Mouse (Mus musculus) forebrain, embryonic 11.5 days (tissue): ENCODE measurements around the gene Prss37. TPM values are rescaled to one million over a fixed set of nuclear protein-coding genes. Genes with fewer than 3 reads are reported as not detected.

Experiments
- ATAC-seq: fragments of 200-750 bp; cut with Nextera tagmentation; replicated peaks from 2 replicates; pipeline ENCODE4 v1.8.0; 2017; ENCODE audit warnings: moderate TSS enrichment; ENCODE audit not compliant: low FRiP score
- DNase-seq: peaks from one replicate; pipeline ENCODE4 v3.0.0-alpha.2; 2017; ENCODE audit warnings: low spot score
- H3K27ac ChIP-seq: fragments of 300-500 bp; sonication (generic); 2 replicates; pipeline ENCODE4 v1.5.1; 2014; ENCODE audit warnings: low read depth, low read length
- H3K27me3 ChIP-seq: fragments of 300-500 bp; sonication (generic); 2 replicates; pipeline ENCODE4 v1.6.1; 2014; ENCODE audit warnings: mild to moderate bottlenecking, low read length, mixed read lengths; ENCODE audit not compliant: control insufficient read depth, insufficient read depth
- H3K36me3 ChIP-seq: fragments of 300-500 bp; sonication (generic); 2 replicates; pipeline ENCODE4 v1.6.1; 2014; ENCODE audit warnings: mild to moderate bottlenecking, low read length, moderate library complexity, mixed read lengths; ENCODE audit not compliant: control insufficient read depth, insufficient read depth
- H3K4me1 ChIP-seq: fragments of 300-500 bp; sonication (generic); replicated peaks from 2 replicates; pipeline ENCODE4 v1.6.1; 2014; ENCODE audit warnings: low read length, mixed read lengths; ENCODE audit not compliant: control insufficient read depth, insufficient read depth
- H3K4me2 ChIP-seq: fragments of 300-500 bp; sonication (generic); 2 replicates; pipeline ENCODE4 v1.6.1; 2014; ENCODE audit warnings: low read depth, mild to moderate bottlenecking, low read length, moderate library complexity, mixed read lengths; ENCODE audit not compliant: severe bottlenecking
- H3K4me3 ChIP-seq: fragments of 300-500 bp; sonication (generic); 2 replicates; pipeline ENCODE4 v1.5.1; 2014; ENCODE audit warnings: low read depth, low read length
- H3K9ac ChIP-seq: fragments of 300-500 bp; sonication (generic); 2 replicates; pipeline ENCODE4 v1.6.1; 2014; ENCODE audit warnings: low read length
- H3K9me3 ChIP-seq: fragments of 300-500 bp; sonication (generic); 2 replicates; pipeline ENCODE4 v1.6.1; 2016; ENCODE audit warnings: low read length, mixed read lengths; ENCODE audit not compliant: control insufficient read depth
- WGBS: fragments of 180-500 bp; shearing (Covaris S2); extraction: QIAGEN DNeasy Blood & Tissue Kit; methylation state at CpG from one replicate; pipeline ENCODE4 v1.1.7; 2014; 5-methylcytosine and 5-hydroxymethylcytosine counted together
- polyA plus RNA-seq: library from polyadenylated mRNA; unstranded; fragments of >200 nt; fragmentation: Nextera tagmentation; extraction: Ambion mirVana; gene quantifications from 2 replicates; pipeline ENCODE4 v1.2.1, GENCODE M21; 2014

The Prss37 gene
- polyA plus RNA-seq = not detected in 2 replicates

- Histone ChIP-seq H3K27me3 (no peaks in the 10 kb centered on the region), H3K4me1 (no peaks in the 10 kb centered on the region), H3K9ac (no peak within 1 kb of the TSS), H3K9me3 (no peaks in the 10 kb centered on the region), H3K27ac (no peak within 1 kb of the TSS), H3K4me3 (no peak within 1 kb of the TSS), H3K4me2 (no peak within 1 kb of the TSS), H3K36me3 (no peaks in the 10 kb centered on the region)
- ATAC-seq (no peak), DNase-seq (no peak)
- WGBS = 79% methylated on average over 1 of the region's 1 CpGs
These were observed at the start of gene Prss37 for GRCm38 (mm10) chr6:40519408-40519807. Gene Prss37, minus strand, starts transcription at chr6:40519508.

GRCm38 (mm10) chr6:40554950-40555349 is 35.6 kb upstream of the Prss37 start, which contains the start of gene Olfr461:
Gene Olfr461, minus strand, starts transcription at chr6:40555050.
- no peaks in the 10 kb centered on the region for H3K9me3 ChIP-seq
- no peaks in the 10 kb centered on the region for H3K4me1 ChIP-seq
- H3K4me2 ChIP-seq = no peak within 1 kb of the TSS
- DNase-seq (no peak), ATAC-seq (no peak)
- H3K9ac ChIP-seq = no peak within 1 kb of the TSS
- WGBS = 81% methylated on average over 2 of the region's 2 CpGs
- no peak within 1 kb of the TSS for H3K4me3 ChIP-seq
- H3K36me3 ChIP-seq = no peaks in the 10 kb centered on the region
- H3K27ac ChIP-seq = no peak within 1 kb of the TSS
- no peaks in the 10 kb centered on the region for H3K27me3 ChIP-seq

- no peak overlapping the region for H3K27ac ChIP-seq
- no peaks in the 10 kb centered on the region for H3K36me3 ChIP-seq
- no peak overlapping the region for H3K4me3 ChIP-seq
- no peak overlapping the region for H3K9ac ChIP-seq
- DNase-seq (no peak), ATAC-seq (no peak)
- H3K4me1 ChIP-seq = no peaks in the 10 kb centered on the region
- no peaks in the 10 kb centered on the region for H3K27me3 ChIP-seq
- no peak overlapping the region for H3K4me2 ChIP-seq
- WGBS = 79% methylated on average over 10 of the region's 10 CpGs
- no peaks in the 10 kb centered on the region for H3K9me3 ChIP-seq
These were observed 25.4 kb upstream of the Prss37 start for GRCm38 (mm10) chr6:40544690-40545089.

DNA sequence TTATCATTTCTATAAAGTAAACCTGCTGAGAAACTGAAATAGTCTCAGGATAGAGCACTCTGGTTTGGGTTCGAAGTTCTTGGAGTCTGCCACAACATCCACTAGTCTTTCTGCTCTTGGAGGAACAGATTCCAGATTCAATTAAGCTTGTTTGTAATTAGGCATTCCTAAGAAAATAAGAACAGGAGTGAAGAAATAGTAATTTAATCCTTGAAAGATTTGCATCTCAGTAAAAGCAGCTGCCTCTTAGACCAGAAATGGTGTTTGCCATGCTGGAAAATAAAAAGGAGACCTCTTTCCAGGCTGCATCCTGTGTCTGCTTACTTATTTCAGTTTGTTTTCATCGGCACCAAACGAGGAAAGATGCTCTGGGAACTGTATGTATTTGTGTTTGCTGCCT is 26.1 kb downstream of the Prss37 start, which contains the start of gene Tas2r108:
TSS of gene Tas2r108 (plus strand) at position 301 of the 400 bp plus-strand sequence.
- no peak within 1 kb of the TSS for H3K9ac ChIP-seq
- H3K4me2 ChIP-seq = no peak within 1 kb of the TSS
- 90% methylated on average over 3 of the region's 3 CpGs for WGBS
- H3K4me3 ChIP-seq = no peak within 1 kb of the TSS
- no peak for DNase-seq
- no peak within 1 kb of the TSS for H3K27ac ChIP-seq
- no peaks in the 10 kb centered on the region for H3K36me3 ChIP-seq
- H3K9me3 ChIP-seq = no peaks in the 10 kb centered on the region
- ATAC-seq = no peak
- H3K27me3 ChIP-seq = no peaks in the 10 kb centered on the region
- no peaks in the 10 kb centered on the region for H3K4me1 ChIP-seq

DNA sequence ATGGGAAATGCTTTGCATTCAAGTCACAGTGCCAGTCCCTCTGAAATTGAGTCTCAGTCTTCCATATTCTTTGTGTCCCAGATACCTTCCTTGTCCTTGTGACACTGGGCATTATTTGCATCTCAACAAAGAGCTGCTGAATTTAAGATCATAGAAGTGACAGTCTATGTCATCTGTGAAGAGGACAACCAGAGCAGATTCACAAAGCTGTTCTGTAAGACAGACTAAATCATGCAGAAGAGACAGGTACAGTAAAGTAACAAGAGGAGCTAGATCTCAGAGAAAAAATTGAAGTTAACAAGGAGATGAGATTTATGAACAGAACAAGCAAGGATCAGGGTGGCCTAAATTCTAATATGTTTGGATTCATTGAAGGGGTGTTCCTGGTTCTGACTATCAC is 28.4 kb downstream of the Prss37 start, which contains the start of gene Tas2r137:
TSS of gene Tas2r137 (plus strand) at position 301 of the 400 bp plus-strand sequence.
- H3K9ac ChIP-seq = no peak within 1 kb of the TSS
- DNase-seq (no peak), ATAC-seq (no peak)
- H3K36me3 ChIP-seq = no peaks in the 10 kb centered on the region
- no peak within 1 kb of the TSS for H3K4me2 ChIP-seq
- no peaks in the 10 kb centered on the region for H3K4me1 ChIP-seq
- H3K27ac ChIP-seq = no peak within 1 kb of the TSS
- H3K27me3 ChIP-seq = no peaks in the 10 kb centered on the region
- H3K9me3 ChIP-seq = no peaks in the 10 kb centered on the region
- no peak within 1 kb of the TSS for H3K4me3 ChIP-seq

GRCm38 (mm10) chr6:40482318-40482717 is 37.0 kb downstream of the Prss37 start:
- Histone ChIP-seq H3K4me3 (no peak overlapping the region), H3K9me3 (no peaks in the 10 kb centered on the region), H3K4me1 (no peaks in the 10 kb centered on the region), H3K9ac (no peak overlapping the region), H3K4me2 (no peak overlapping the region), H3K36me3 (peaks cover 2% of the 10 kb centered on the region; the same call in 1 of the 2 replicates), H3K27me3 (no peaks in the 10 kb centered on the region), H3K27ac (no peak overlapping the region)
- ATAC-seq (no peak), DNase-seq (no peak)
- 95% methylated on average over 5 of the region's 5 CpGs for WGBS

- WGBS = 95% methylated on average over 1 of the region's 1 CpGs
- H3K9ac ChIP-seq = no peak overlapping the region
- H3K27me3 ChIP-seq = no peaks in the 10 kb centered on the region
- H3K4me3 ChIP-seq = no peak overlapping the region
- ATAC-seq (no peak), DNase-seq (no peak)
- H3K27ac ChIP-seq = no peak overlapping the region
- no peak overlapping the region for H3K4me2 ChIP-seq
- H3K4me1 ChIP-seq = no peaks in the 10 kb centered on the region
- H3K9me3 ChIP-seq = no peaks in the 10 kb centered on the region
- H3K36me3 ChIP-seq = peaks cover 5% of the 10 kb centered on the region; the same call in 1 of the 2 replicates
These were observed 39.6 kb downstream of the Prss37 start for GRCm38 (mm10) chr6:40479705-40480104.

- no peak overlapping the region for H3K9ac ChIP-seq
- peaks cover 3% of the 10 kb centered on the region; the same call in 1 of the 2 replicates for H3K4me1 ChIP-seq
- DNase-seq = no peak
- WGBS = 88% methylated on average over 4 of the region's 4 CpGs
- no peak for ATAC-seq
- no peaks in the 10 kb centered on the region for H3K9me3 ChIP-seq
- no peak overlapping the region for H3K4me3 ChIP-seq
- H3K4me2 ChIP-seq = no peak overlapping the region
- no peak overlapping the region for H3K27ac ChIP-seq
- H3K27me3 ChIP-seq = no peaks in the 10 kb centered on the region
- H3K36me3 ChIP-seq = peaks cover 6% of the 10 kb centered on the region; the same call in 1 of the 2 replicates
These were observed 43.2 kb downstream of the Prss37 start for GRCm38 (mm10) chr6:40476132-40476531.

GRCm38 (mm10) chr6:40471720-40472010 is 47.6 kb downstream of the Prss37 start:
- H3K27ac ChIP-seq = peak overlapping the region; percentile 91
- no peaks in the 10 kb centered on the region for H3K27me3 ChIP-seq
- peaks cover 5% of the 10 kb centered on the region; the same call in 1 of the 2 replicates for H3K36me3 ChIP-seq
- peak overlapping the region; percentile 67 for H3K4me2 ChIP-seq
- under 1% methylated on average over 7 of the region's 7 CpGs for WGBS
- no peaks in the 10 kb centered on the region for H3K9me3 ChIP-seq
- no peak for DNase-seq
- ATAC-seq = peak; percentile 22; the same call in 1 of the 2 replicates
- peak overlapping the region; percentile 64 for H3K4me3 ChIP-seq
- H3K9ac ChIP-seq = peak overlapping the region; percentile 90
- peaks cover 3% of the 10 kb centered on the region; the same call in 1 of the 2 replicates for H3K4me1 ChIP-seq
